Mouse (Mus musculus): ENCODE measurements around the gene Psmc3ip.
"Not testable (repeated sequence)": the region's sequence is repeated elsewhere in the genome, so short reads cannot be mapped to it uniquely, and the experiment has no call there.

Gene Psmc3ip

GRCm38 (mm10) chr11:101095314-101096024 lies at the start of gene Psmc3ip:
TSS of gene Psmc3ip (minus strand) at chr11:101095436.
- DNase-seq (ENCODE audit: low spot score in 2 of 2): peak; percentile 80 to 87

- no peak for DNase-seq (ENCODE audit: low spot score in 2 of 2)
Measured at GRCm38 (mm10) chr11:101143338-101144225, 48.3 kb upstream of the Psmc3ip start.

GRCm38 (mm10) chr11:101142215-101142967 lies 47.2 kb upstream of the Psmc3ip start:
- no peak for DNase-seq (ENCODE audit: low spot score in 2 of 2)

GRCm38 (mm10) chr11:101141088-101141487 lies 45.9 kb upstream of the Psmc3ip start:
- no peak for DNase-seq (ENCODE audit: low spot score in 2 of 2)

- no peak for DNase-seq (ENCODE audit: low spot score in 2 of 2)
Measured at GRCm38 (mm10) chr11:101140164-101140819, 45.1 kb upstream of the Psmc3ip start.

- DNase-seq (ENCODE audit: low spot score in 2 of 2): no peak
Measured at GRCm38 (mm10) chr11:101138536-101139181, 43.4 kb upstream of the Psmc3ip start.

GRCm38 (mm10) chr11:101137000-101137399 lies 41.8 kb upstream of the Psmc3ip start:
- no peak for DNase-seq (ENCODE audit: low spot score in 2 of 2)

- DNase-seq (ENCODE audit: low spot score in 2 of 2): no peak
Measured at GRCm38 (mm10) chr11:101134217-101134865, 39.1 kb upstream of the Psmc3ip start.

GRCm38 (mm10) chr11:101133037-101133436 lies 37.8 kb upstream of the Psmc3ip start:
- no peak for DNase-seq (ENCODE audit: low spot score in 2 of 2)

GRCm38 (mm10) chr11:101131701-101132100 lies 36.5 kb upstream of the Psmc3ip start:
- no peak for DNase-seq (ENCODE audit: low spot score in 2 of 2)

- no peak for DNase-seq (ENCODE audit: low spot score in 2 of 2)
Measured at GRCm38 (mm10) chr11:101131187-101131586, 36.0 kb upstream of the Psmc3ip start.

GRCm38 (mm10) chr11:101130056-101130756 lies 35.0 kb upstream of the Psmc3ip start:
- DNase-seq (ENCODE audit: low spot score in 2 of 2): no peak

- DNase-seq (ENCODE audit: low spot score in 2 of 2): no peak
Measured at GRCm38 (mm10) chr11:101128996-101129577, 33.9 kb upstream of the Psmc3ip start.

GRCm38 (mm10) chr11:101127075-101127474 lies 31.8 kb upstream of the Psmc3ip start:
- DNase-seq (ENCODE audit: low spot score in 2 of 2): no peak

- DNase-seq (ENCODE audit: low spot score in 2 of 2): not testable (repeated sequence)
Measured at GRCm38 (mm10) chr11:101125008-101125407, 29.8 kb upstream of the Psmc3ip start.

- not testable (repeated sequence) for DNase-seq (ENCODE audit: low spot score in 2 of 2)
Measured at GRCm38 (mm10) chr11:101124494-101124893, 29.3 kb upstream of the Psmc3ip start.

GRCm38 (mm10) chr11:101120545-101121188 lies 25.4 kb upstream of the Psmc3ip start:
- DNase-seq (ENCODE audit: low spot score in 2 of 2): no peak

- DNase-seq (ENCODE audit: low spot score in 2 of 2): peak; percentile 98 to 99
Measured at GRCm38 (mm10) chr11:101119761-101120544, 24.7 kb upstream of the Psmc3ip start, which contains the start of the genes Retreg3 and Tubg1. TSS of gene Retreg3 (minus strand) at chr11:101119893. TSS of gene Tubg1 (plus strand) at chr11:101119938.
